Mouse (Mus musculus) neural tube, embryonic 14.5 days (tissue): ENCODE measurements around the gene Scrn1. TPM values are rescaled to one million over a fixed set of nuclear protein-coding genes. Genes with fewer than 3 reads are reported as not detected.

Experiments
- ATAC-seq: fragments of 200-750 bp; cut with Nextera tagmentation; 2 replicates; pipeline ENCODE4 v1.8.0; 2017; ENCODE audit warnings: low read depth, mild to moderate bottlenecking, moderate TSS enrichment, moderate library complexity
- H3K27ac ChIP-seq: fragments of 300-500 bp; sonication (generic); 2 replicates; pipeline ENCODE4 v1.5.1; 2014; ENCODE audit warnings: low read depth, mild to moderate bottlenecking, control low read depth, low read length, moderate library complexity, mixed read lengths
- H3K27me3 ChIP-seq: fragments of 300-500 bp; sonication (generic); 2 replicates; pipeline ENCODE4 v1.6.1; 2014; ENCODE audit warnings: low read length; ENCODE audit not compliant: control insufficient read depth, insufficient read depth
- H3K36me3 ChIP-seq: fragments of 300-500 bp; sonication (generic); 2 replicates; pipeline ENCODE4 v1.6.1; 2014; ENCODE audit warnings: low read length, mixed read lengths; ENCODE audit not compliant: control insufficient read depth, insufficient read depth
- H3K4me1 ChIP-seq: fragments of 300-500 bp; sonication (generic); 2 replicates; pipeline ENCODE4 v1.6.1; 2014; ENCODE audit warnings: low read length; ENCODE audit not compliant: control insufficient read depth, insufficient read depth
- H3K4me2 ChIP-seq: fragments of 300-500 bp; sonication (generic); 2 replicates; pipeline ENCODE4 v1.6.1; 2014; ENCODE audit warnings: mild to moderate bottlenecking, low read depth, low read length, control low read depth
- H3K4me3 ChIP-seq: fragments of 300-500 bp; sonication (generic); 2 replicates; pipeline ENCODE4 v1.5.1; 2014; ENCODE audit warnings: low read depth, low read length, control low read depth, mixed read lengths
- H3K9ac ChIP-seq: fragments of 300-500 bp; sonication (generic); replicated peaks from 2 replicates; pipeline ENCODE4 v1.6.1; 2014; ENCODE audit warnings: low read depth, mild to moderate bottlenecking, control low read depth, low read length, mixed read lengths
- H3K9me3 ChIP-seq: fragments of 300-500 bp; sonication (generic); 2 replicates; pipeline ENCODE4 v1.6.1; 2016; ENCODE audit warnings: low read length; ENCODE audit not compliant: control insufficient read depth
- WGBS: fragments of 180-500 bp; shearing (Covaris S2); extraction: QIAGEN DNeasy Blood & Tissue Kit; methylation state at CpG from one replicate; pipeline ENCODE4 v1.1.7; 2014; 5-methylcytosine and 5-hydroxymethylcytosine counted together
- polyA plus RNA-seq: library from polyadenylated mRNA; unstranded; fragments of >200 nt; fragmentation: Nextera tagmentation; extraction: Ambion mirVana; gene quantifications from 2 replicates; pipeline ENCODE4 v1.2.1, GENCODE M21; 2014

Scrn1 gene
- polyA plus RNA-seq, 1 experiment from 2014 or later = 109 TPM

DNA sequence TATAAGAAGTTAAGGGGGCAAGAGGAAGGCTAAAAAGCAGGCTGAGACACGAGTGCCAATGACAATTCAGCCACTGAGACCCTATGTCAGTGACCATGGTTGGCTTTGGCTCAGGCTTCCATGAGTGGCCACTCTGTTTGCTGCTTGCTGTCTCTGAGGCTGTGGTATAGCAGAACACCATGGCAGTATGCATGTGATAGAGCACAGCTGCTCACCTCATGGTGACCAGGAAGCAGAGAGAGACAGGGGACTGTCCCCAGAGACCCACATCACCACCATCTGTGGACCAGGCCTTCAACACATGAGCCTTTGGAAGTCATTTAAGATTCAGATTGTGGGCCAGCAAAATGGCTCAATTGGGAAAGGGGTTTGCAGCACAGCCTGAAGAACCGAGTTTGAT is 22.6 kb downstream of the Scrn1 start:
- Histone ChIP-seq H3K4me1 (no peaks in the 10 kb centered on the region), H3K4me2 (no peak overlapping the region), H3K9ac (no peak overlapping the region), H3K36me3 (no peaks in the 10 kb centered on the region), H3K4me3 (no peak overlapping the region), H3K27ac (no peak overlapping the region), H3K9me3 (no peaks in the 10 kb centered on the region), H3K27me3 (no peaks in the 10 kb centered on the region)
- 80% methylated on average over 2 of the region's 2 CpGs for WGBS
- no peak for ATAC-seq

DNA sequence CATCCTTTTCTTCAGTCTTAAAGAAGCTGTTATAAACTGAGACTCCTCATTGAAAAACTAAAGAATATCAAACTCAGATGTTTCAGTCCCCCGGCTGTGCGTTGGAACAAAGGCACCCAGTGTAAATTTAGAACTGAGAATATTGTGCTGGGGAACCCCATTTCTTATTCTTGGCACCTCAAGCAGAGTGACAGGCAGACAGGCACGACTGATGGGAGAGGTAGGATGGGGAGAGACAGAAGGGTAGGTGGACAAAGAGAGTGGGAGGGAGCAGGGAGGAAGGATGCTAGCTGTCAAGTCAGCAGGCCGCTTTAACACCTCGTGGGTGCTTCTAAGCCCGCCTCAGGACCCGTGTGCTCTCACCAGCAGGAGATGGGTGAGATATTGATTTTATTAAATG is 23.5 kb downstream of the Scrn1 start:
- 78% methylated on average over 7 of the region's 7 CpGs for WGBS
- no peak overlapping the region for H3K4me2 ChIP-seq
- H3K9me3 ChIP-seq = no peaks in the 10 kb centered on the region
- no peak overlapping the region for H3K4me3 ChIP-seq
- H3K36me3 ChIP-seq = no peaks in the 10 kb centered on the region
- H3K27me3 ChIP-seq = no peaks in the 10 kb centered on the region
- no peak overlapping the region for H3K9ac ChIP-seq
- H3K4me1 ChIP-seq = no peaks in the 10 kb centered on the region
- H3K27ac ChIP-seq = no peak overlapping the region
- no peak for ATAC-seq

DNA sequence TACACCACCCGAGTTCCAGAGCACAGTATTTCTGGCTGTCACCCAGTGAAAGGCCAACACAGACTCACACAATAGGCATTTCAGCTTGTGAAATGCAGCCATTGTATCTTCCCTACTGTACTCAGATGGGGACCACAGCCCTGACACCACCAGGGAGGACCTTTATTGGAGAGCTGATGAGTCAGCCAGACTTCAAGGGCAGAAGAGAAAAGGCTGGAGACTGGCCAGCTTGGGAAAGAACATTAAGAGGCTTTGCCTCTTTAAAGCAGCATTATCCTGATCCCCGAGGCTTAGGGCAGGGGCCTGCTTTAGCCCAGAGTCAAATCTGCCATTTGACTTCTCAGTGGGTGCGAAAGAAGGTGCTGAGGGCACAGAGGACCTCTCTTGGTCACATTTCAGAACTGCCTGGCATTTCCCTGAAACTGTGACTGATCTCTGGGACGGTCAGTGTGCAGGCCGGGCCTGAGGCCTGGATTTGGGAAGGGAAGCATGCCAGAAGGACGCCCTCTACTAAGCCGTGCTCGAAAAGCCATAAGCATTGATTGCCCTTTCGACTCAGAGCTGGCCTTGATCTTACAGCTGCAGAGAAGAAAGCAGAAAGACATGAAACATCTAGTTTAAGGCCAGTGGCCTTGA is 25.9 kb downstream of the Scrn1 start:
- H3K9ac ChIP-seq = no peak overlapping the region
- H3K27me3 ChIP-seq = no peaks in the 10 kb centered on the region
- no peak overlapping the region for H3K4me2 ChIP-seq
- H3K9me3 ChIP-seq = no peaks in the 10 kb centered on the region
- ATAC-seq = 0 out of 2 replicates have a peak, but pooled peaks have one; percentile 28
- no peaks in the 10 kb centered on the region for H3K4me1 ChIP-seq
- 51% methylated on average over 9 of the region's 9 CpGs for WGBS
- H3K4me3 ChIP-seq = no peak overlapping the region
- peak overlapping the region; percentile 4; the same call in 1 of the 2 replicates for H3K27ac ChIP-seq
- H3K36me3 ChIP-seq = no peaks in the 10 kb centered on the region

DNA sequence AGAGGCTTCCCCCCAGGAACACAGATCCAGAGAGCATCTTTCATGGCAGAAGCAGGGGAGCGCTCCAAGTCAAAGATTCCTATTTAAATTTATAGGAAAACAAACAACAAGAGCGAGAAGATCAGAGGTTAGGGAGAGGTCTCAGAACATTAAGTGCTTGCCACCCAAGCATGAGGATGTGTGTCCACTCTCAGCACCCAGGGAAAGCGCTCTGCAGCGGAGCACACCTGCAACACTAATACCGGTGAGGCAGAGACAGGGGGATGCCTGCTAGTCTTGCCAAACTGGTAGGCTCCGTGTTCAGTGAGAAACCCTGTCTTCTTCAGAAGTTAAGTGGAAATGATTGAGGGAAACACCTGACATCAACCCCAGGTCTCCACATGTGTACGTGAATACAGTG is 26.9 kb downstream of the Scrn1 start:
- 74% methylated on average over 7 of the region's 7 CpGs for WGBS
- H3K27ac ChIP-seq = no peak overlapping the region
- no peaks in the 10 kb centered on the region for H3K27me3 ChIP-seq

GRCm38 (mm10) chr6:54538773-54539173 is 27.5 kb downstream of the Scrn1 start:
- no peaks in the 10 kb centered on the region for H3K9me3 ChIP-seq
- no peaks in the 10 kb centered on the region for H3K27me3 ChIP-seq
- no peak overlapping the region for H3K9ac ChIP-seq
- no peaks in the 10 kb centered on the region for H3K36me3 ChIP-seq
- H3K4me3 ChIP-seq = no peak overlapping the region
- 11% methylated on average over 3 of the region's 3 CpGs for WGBS
- no peaks in the 10 kb centered on the region for H3K4me1 ChIP-seq
- ATAC-seq = peak; percentile 26; the same call in 1 of the 2 replicates
- no peak overlapping the region for H3K27ac ChIP-seq
- H3K4me2 ChIP-seq = no peak overlapping the region

More for the DNA sequence above, 26.9 kb downstream of the Scrn1 start:
- H3K9me3 ChIP-seq = no peaks in the 10 kb centered on the region
- H3K36me3 ChIP-seq = no peaks in the 10 kb centered on the region
- no peak overlapping the region for H3K4me3 ChIP-seq
- ATAC-seq = no peak; the same call in 1 of the 2 replicates
- no peak overlapping the region for H3K9ac ChIP-seq
- H3K4me2 ChIP-seq = no peak overlapping the region
- no peaks in the 10 kb centered on the region for H3K4me1 ChIP-seq

- Histone ChIP-seq H3K27me3 (no peaks in the 10 kb centered on the region), H3K9me3 (no peaks in the 10 kb centered on the region), H3K9ac (no peak overlapping the region), H3K4me2 (no peak overlapping the region), H3K4me1 (no peaks in the 10 kb centered on the region), H3K27ac (no peak overlapping the region), H3K36me3 (no peaks in the 10 kb centered on the region), H3K4me3 (no peak overlapping the region)
- WGBS = 89% methylated on average over 7 of the region's 7 CpGs
- no peak for ATAC-seq
These were observed 29.2 kb downstream of the Scrn1 start for GRCm38 (mm10) chr6:54537053-54537452.

GRCm38 (mm10) chr6:54535485-54535884 is 30.8 kb downstream of the Scrn1 start:
- no peak for ATAC-seq

DNA sequence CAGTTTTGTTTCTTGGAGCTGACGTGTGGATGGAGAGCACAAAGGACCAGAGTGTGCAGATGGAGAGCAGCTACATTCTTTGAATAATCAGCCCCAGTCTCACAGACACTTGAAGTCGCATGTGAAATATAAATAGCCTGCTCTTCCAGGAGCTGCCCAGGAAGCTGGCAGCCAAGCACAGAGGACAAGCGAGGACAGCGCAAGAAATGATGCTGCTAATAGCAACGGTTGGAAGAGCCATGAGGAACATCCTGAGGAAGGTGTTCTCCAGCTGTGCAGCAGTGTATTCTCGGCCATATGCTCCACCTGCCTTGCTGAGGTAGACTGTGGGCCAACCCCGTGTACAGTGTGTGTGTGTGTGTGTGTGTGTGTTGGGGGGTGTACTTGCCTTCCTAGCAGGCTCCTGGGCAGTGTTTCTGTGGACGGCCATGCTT is 35.2 kb downstream of the Scrn1 start:
- Histone ChIP-seq H3K9ac (no peak overlapping the region), H3K27me3 (no peaks in the 10 kb centered on the region), H3K4me2 (no peak overlapping the region), H3K9me3 (no peaks in the 10 kb centered on the region), H3K4me3 (no peak overlapping the region), H3K27ac (peak overlapping the region; percentile 39; the same call in 1 of the 2 replicates), H3K4me1 (no peaks in the 10 kb centered on the region), H3K36me3 (no peaks in the 10 kb centered on the region)
- peak; percentile 46; the same call in 1 of the 2 replicates for ATAC-seq
- WGBS = 49% methylated on average over 8 of the region's 8 CpGs

More at GRCm38 (mm10) chr6:54535485-54535884, 30.8 kb downstream of the Scrn1 start:
- WGBS = 90% methylated on average over 4 of the region's 4 CpGs
- Histone ChIP-seq H3K4me3 (no peak overlapping the region), H3K4me1 (no peaks in the 10 kb centered on the region), H3K9ac (no peak overlapping the region), H3K27me3 (no peaks in the 10 kb centered on the region), H3K27ac (no peak overlapping the region), H3K4me2 (no peak overlapping the region), H3K36me3 (no peaks in the 10 kb centered on the region), H3K9me3 (no peaks in the 10 kb centered on the region)

DNA sequence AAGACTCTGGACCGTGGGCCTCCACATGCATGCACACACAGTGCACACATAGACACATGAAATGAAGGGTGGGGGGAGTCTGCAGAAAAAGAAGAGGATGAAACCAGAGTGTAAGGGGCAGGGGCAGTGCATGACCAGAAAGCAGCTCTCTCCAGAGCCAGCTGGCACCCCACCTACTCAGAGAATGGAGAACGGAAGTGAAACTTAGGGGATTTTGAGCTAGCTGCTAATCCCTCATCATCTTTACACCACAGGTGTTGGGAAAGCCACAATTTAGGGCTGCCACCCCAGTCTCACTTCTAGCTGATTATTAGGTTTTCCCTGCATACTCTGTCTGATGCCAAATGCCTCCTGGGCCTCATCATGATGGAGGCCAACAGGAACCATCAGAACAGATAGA is 36.1 kb downstream of the Scrn1 start:
- ATAC-seq = no peak
- no peaks in the 10 kb centered on the region for H3K4me1 ChIP-seq
- no peak overlapping the region for H3K4me3 ChIP-seq

More for the DNA sequence above, 36.1 kb downstream of the Scrn1 start:
- Histone ChIP-seq H3K4me2 (no peak overlapping the region), H3K36me3 (no peaks in the 10 kb centered on the region), H3K9ac (no peak overlapping the region), H3K27me3 (no peaks in the 10 kb centered on the region), H3K27ac (no peak overlapping the region), H3K9me3 (no peaks in the 10 kb centered on the region)
- 93% methylated on average over 2 of the region's 2 CpGs for WGBS
